Mouse (Mus musculus) intestine, postnatal 0 days (tissue): ENCODE data around the gene Zbtb42. TPM values are rescaled to one million over a fixed set of nuclear protein-coding genes. Genes with fewer than 3 reads are reported as not detected.

Source experiments
- ATAC-seq: fragments of 200-750 bp; cut with Nextera tagmentation; 2 replicates; pipeline ENCODE4 v1.8.0; 2017; ENCODE audit warnings: mild to moderate bottlenecking, moderate TSS enrichment, moderate library complexity
- H3K27ac ChIP-seq: fragments of 300-500 bp; sonication (generic); 2 replicates; pipeline ENCODE4 v1.5.1; 2014; ENCODE audit warnings: mild to moderate bottlenecking, low read depth, low read length, moderate library complexity
- H3K27me3 ChIP-seq: fragments of 300-500 bp; sonication (generic); replicated peaks from 2 replicates; pipeline ENCODE4 v1.6.1; 2014; ENCODE audit warnings: low read length, mixed read lengths; ENCODE audit not compliant: control insufficient read depth, insufficient read depth
- H3K36me3 ChIP-seq: fragments of 300-500 bp; sonication (generic); 2 replicates; pipeline ENCODE4 v1.6.1; 2014; ENCODE audit warnings: mild to moderate bottlenecking, moderate library complexity; ENCODE audit not compliant: control insufficient read depth, insufficient read depth
- H3K4me1 ChIP-seq: fragments of 300-500 bp; sonication (generic); replicated peaks from 2 replicates; pipeline ENCODE4 v1.6.1; 2014; ENCODE audit warnings: antibody characterized with exemption, low read length, mixed read lengths; ENCODE audit not compliant: control insufficient read depth, insufficient read depth
- H3K4me2 ChIP-seq: fragments of 300-500 bp; sonication (generic); replicated peaks from 2 replicates; pipeline ENCODE4 v1.6.1; 2014; ENCODE audit warnings: low read depth, mild to moderate bottlenecking, moderate library complexity
- H3K4me3 ChIP-seq: fragments of 300-500 bp; sonication (generic); 2 replicates; pipeline ENCODE4 v1.5.1; 2014; ENCODE audit warnings: low read depth, low read length
- H3K9ac ChIP-seq: fragments of 300-500 bp; sonication (generic); 2 replicates; pipeline ENCODE4 v1.6.1; 2014; ENCODE audit warnings: mild to moderate bottlenecking, low read depth, low read length
- H3K9me3 ChIP-seq: fragments of 300-500 bp; sonication (generic); 2 replicates; pipeline ENCODE4 v1.6.1; 2016; ENCODE audit warnings: mixed run types; ENCODE audit not compliant: control insufficient read depth
- CTCF ChIP-seq: sonication (generic); IDR thresholded peaks from 2 replicates; pipeline ENCODE4 v1.5.1; 2016; ENCODE audit warnings: low read depth, mild to moderate bottlenecking, control low read depth, antibody characterized with exemption, moderate library complexity
- WGBS: fragments of 180-500 bp; shearing (Covaris S2); extraction: QIAGEN DNeasy Blood & Tissue Kit; methylation state at CpG from one replicate; pipeline ENCODE4 v1.1.7; 2014; 5-methylcytosine and 5-hydroxymethylcytosine counted together
- polyA plus RNA-seq: library from polyadenylated mRNA; unstranded; fragments of >200 nt; fragmentation: Nextera tagmentation; extraction: Ambion mirVana; gene quantifications from 2 replicates; pipeline ENCODE4 v1.2.1, GENCODE M21; 2015

Gene Zbtb42
- polyA plus RNA-seq, 1 experiment from 2014 or later = 8.3 TPM

GRCm38 (mm10) chr12:112664124-112664523 lies 14.5 kb upstream of the Zbtb42 start:
- no peak overlapping the region for H3K9ac ChIP-seq
- H3K4me2 ChIP-seq = no peak overlapping the region
- no peaks in the 10 kb centered on the region for H3K9me3 ChIP-seq
- TF ChIP-seq CTCF = peak; percentile 32
- H3K4me1 ChIP-seq = peaks cover 28% of the 10 kb centered on the region
- no peak for ATAC-seq
- no peak overlapping the region for H3K27ac ChIP-seq
- H3K36me3 ChIP-seq = peaks cover 73% of the 10 kb centered on the region
- no peaks in the 10 kb centered on the region for H3K27me3 ChIP-seq
- H3K4me3 ChIP-seq = no peak overlapping the region
- 46% methylated on average over 2 of the region's 2 CpGs for WGBS

- H3K36me3 ChIP-seq = peaks cover 73% of the 10 kb centered on the region
- H3K9ac ChIP-seq = no peak overlapping the region
- WGBS = 35% methylated on average over 5 of the region's 5 CpGs
- no peaks in the 10 kb centered on the region for H3K27me3 ChIP-seq
- no peak overlapping the region for H3K27ac ChIP-seq
- no peak for TF ChIP-seq CTCF
- no peak for ATAC-seq
- no peak overlapping the region for H3K4me2 ChIP-seq
- H3K4me1 ChIP-seq = peaks cover 32% of the 10 kb centered on the region
- H3K9me3 ChIP-seq = no peaks in the 10 kb centered on the region
- H3K4me3 ChIP-seq = no peak overlapping the region
These were observed 14.0 kb upstream of the Zbtb42 start for GRCm38 (mm10) chr12:112664656-112665055.

- Histone ChIP-seq H3K9me3 (no peaks in the 10 kb centered on the region), H3K27me3 (no peaks in the 10 kb centered on the region), H3K4me3 (no peak overlapping the region), H3K36me3 (peaks cover 79% of the 10 kb centered on the region), H3K4me1 (peaks cover 30% of the 10 kb centered on the region), H3K4me2 (peak overlapping the region; percentile 37), H3K9ac (peak overlapping the region; percentile 26; the same call in 1 of the 2 replicates), H3K27ac (peak overlapping the region; percentile 62)
- no peak for ATAC-seq
- TF ChIP-seq CTCF = no peak
- 21% methylated on average over 18 of the region's 18 CpGs for WGBS
These were observed 13.2 kb upstream of the Zbtb42 start for GRCm38 (mm10) chr12:112665445-112665844.

- TF ChIP-seq CTCF = peak; percentile 29; the same call in 1 of the 2 replicates
- Histone ChIP-seq H3K36me3 (peaks cover 79% of the 10 kb centered on the region), H3K9ac (peak overlapping the region; percentile 26; the same call in 1 of the 2 replicates), H3K4me3 (no peak overlapping the region), H3K9me3 (no peaks in the 10 kb centered on the region), H3K4me1 (peaks cover 32% of the 10 kb centered on the region), H3K4me2 (peak overlapping the region; percentile 37), H3K27me3 (no peaks in the 10 kb centered on the region), H3K27ac (peak overlapping the region; percentile 62)
- 63% methylated on average over 9 of the region's 9 CpGs for WGBS
- ATAC-seq = no peak
These were observed 12.6 kb upstream of the Zbtb42 start for GRCm38 (mm10) chr12:112665881-112666544.

- H3K36me3 ChIP-seq = peaks cover 69% of the 10 kb centered on the region
- no peaks in the 10 kb centered on the region for H3K27me3 ChIP-seq
- no peaks in the 10 kb centered on the region for H3K9me3 ChIP-seq
- H3K9ac ChIP-seq = no peak overlapping the region
- no peak for ATAC-seq
- H3K4me1 ChIP-seq = peaks cover 27% of the 10 kb centered on the region
- 77% methylated on average over 10 of the region's 10 CpGs for WGBS
- peak overlapping the region; percentile 0; the same call in 1 of the 2 replicates for H3K27ac ChIP-seq
- H3K4me3 ChIP-seq = no peak overlapping the region
- H3K4me2 ChIP-seq = no peak overlapping the region; the same call in 1 of the 2 replicates
- TF ChIP-seq CTCF = no peak
These were observed 10.9 kb upstream of the Zbtb42 start for GRCm38 (mm10) chr12:112667619-112668297.

GRCm38 (mm10) chr12:112670718-112671393 lies 7.8 kb upstream of the Zbtb42 start:
- H3K9me3 ChIP-seq = no peaks in the 10 kb centered on the region
- H3K27me3 ChIP-seq = no peaks in the 10 kb centered on the region
- 23% methylated on average over 9 of the region's 9 CpGs for WGBS
- ATAC-seq = peak; percentile 19; the same call in 1 of the 2 replicates
- H3K36me3 ChIP-seq = peaks cover 56% of the 10 kb centered on the region
- H3K4me1 ChIP-seq = peaks cover 19% of the 10 kb centered on the region
- H3K9ac ChIP-seq = peak overlapping the region; percentile 17
- TF ChIP-seq CTCF = no peak
- peak overlapping the region; percentile 86 for H3K4me2 ChIP-seq
- peak overlapping the region; percentile 99 for H3K27ac ChIP-seq
- peak overlapping the region; percentile 95 for H3K4me3 ChIP-seq
